Mouse (Mus musculus) cerebellum, postnatal 36 days (tissue): ENCODE data around the gene Fbxl13.
A peak's percentile ranks its signal among the peaks of the same experiment; 100 is the strongest.

Experiments
- DNase-seq, 2 experiments: peaks; one replicate each; pipeline ENCODE4 v3.0.0; 2021 to 2022; ENCODE audit warnings: mixed read lengths in 2 of 2

The Fbxl13 gene

DNA sequence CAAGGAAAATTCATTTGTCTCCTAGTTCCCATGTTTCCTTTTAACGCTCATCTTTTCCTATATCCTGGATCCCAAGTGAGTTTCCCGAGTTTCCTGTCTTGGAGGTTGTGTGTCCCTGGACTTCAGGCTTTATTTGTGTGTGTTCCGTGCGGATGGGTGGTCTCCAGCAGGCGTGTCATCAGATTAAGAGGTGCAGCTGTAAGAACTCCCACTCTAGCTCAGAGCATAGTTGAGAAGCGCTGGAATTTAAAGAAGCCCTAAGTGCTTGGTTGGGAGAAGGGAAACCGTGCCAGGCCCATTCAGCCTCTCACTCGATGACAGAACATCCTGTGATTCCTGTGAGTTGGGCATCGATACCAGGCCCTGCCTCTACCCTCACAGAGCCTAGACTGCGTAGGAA is 132.1 kb downstream of the Fbxl13 start:
- DNase-seq = no peak

DNA sequence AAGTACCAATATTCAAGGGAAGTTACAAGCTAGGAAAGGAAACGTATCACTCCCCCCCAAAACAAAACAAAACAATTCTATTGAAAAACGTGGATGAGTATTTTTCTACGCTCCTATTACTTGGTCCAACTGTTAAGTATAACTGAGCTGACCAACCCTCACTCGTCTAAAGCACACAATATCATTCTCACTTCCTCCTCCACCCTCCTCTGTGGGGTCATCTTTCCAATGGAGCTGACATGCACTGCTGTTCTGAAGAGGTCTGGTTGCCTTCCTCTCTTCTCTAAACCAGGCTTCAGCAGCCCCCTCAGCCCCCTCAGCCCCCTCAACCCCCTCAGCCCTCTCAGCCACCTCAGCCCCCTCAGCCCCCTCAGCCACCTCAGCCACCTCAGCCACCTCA is 135.6 kb downstream of the Fbxl13 start:
- no peak for DNase-seq

DNA sequence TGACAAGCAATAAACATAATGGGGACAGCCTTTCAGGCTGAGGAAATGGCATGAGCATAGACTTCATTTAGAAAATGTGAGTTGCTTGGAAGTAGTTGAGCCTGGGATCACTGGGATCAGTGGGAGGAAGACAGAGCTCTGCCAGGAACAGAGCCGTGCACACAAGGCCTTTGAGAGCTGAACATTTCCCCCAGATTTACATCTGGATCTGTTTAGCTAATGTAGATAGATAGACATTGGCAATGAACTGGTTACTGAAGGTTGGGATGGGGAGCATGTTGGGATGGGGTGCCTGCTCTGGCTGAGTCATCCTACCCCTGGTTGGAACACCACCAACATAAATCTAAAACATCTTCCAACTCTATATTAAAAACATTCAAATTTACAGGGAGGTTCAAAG is 138.5 kb downstream of the Fbxl13 start:
- no peak for DNase-seq

DNA sequence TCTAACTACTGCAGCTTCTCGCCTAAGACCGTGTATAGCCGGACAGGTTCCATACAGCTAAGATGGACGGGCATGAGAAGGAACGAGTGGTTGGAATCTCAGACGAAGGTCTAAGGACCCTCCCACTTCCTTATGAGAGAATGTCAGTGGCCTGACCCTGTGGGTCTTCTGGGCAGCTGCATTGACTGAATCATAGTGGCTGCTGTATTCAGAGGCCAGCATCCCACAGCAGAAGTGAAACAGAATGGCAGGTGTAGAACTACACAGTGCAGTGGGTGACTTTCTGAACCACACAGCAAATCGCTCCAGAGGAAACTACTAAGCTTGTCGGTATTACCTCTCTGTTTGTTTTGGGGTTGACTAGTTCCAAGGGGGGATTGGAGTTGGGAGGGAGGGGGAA is 140.3 kb downstream of the Fbxl13 start:
- no peak for DNase-seq

DNA sequence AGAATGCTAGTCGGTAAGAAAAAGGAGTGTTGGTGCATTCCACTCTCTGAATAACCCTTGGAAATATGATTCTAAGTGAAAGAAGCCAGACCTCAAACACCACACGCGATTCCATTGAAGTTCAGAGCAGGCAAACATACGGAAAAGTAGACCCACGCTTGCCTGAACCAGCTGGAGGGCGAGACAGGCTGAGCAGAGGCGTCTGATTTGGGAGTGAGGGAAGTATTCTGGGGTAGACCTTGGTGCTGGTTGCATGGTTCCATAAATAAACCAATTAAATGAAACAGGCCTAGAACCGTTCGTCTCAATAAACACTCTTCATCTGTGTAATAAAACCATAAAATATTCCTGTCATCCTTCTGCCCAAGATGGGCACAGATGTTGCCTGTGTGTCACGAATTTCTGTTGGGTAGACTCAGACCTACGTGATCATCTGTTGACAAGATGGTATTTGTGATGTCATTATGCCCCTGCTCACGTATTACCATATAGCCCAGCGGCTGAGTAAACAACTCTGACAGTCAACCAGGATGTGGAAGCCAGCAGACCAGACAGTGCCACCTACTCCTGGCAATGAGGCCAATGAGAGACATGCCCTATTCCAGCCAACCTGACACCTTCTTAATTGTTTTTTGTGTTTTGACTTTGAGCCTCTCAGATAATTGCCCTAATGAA is 142.4 kb downstream of the Fbxl13 start:
- no peak for DNase-seq

DNA sequence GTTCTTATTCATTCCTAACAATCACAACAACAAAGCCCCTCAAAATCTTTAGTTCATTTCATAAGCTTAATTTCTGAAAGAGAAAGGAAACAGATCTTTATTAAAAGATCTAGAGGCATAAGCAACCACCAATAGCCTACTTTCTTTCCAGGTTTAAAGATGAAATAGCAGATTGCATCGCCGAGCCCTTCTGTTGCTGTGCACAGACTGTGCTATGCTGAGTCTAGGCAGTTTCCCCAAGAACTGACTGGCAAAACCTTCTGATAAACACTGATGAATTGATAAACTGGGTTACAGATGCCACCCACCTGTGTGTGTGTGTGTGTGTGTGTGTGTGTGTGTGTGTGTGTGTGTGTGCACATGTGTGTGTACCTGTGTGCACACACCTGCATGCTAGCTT is 144.5 kb downstream of the Fbxl13 start:
- no peak for DNase-seq

DNA sequence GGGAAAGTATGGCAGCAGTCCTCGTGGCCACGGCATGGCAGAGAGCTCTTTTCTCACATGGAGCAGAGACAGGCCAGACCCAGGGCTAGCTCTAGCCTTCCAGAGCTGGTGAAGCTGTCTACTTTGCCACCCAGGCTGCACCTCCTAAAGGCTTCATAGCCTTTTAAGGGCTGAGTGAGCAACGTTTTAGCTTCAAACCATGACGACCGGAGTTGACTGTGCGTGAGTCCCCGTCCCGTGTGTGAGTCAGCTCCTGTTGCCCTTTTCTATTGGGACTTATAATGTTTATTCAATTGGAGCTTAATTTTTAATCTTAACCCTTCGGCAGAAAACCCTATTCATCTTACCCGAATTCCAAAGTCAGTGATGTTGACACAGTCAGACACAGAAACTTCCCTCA is 145.3 kb downstream of the Fbxl13 start:
- no peak for DNase-seq

DNA sequence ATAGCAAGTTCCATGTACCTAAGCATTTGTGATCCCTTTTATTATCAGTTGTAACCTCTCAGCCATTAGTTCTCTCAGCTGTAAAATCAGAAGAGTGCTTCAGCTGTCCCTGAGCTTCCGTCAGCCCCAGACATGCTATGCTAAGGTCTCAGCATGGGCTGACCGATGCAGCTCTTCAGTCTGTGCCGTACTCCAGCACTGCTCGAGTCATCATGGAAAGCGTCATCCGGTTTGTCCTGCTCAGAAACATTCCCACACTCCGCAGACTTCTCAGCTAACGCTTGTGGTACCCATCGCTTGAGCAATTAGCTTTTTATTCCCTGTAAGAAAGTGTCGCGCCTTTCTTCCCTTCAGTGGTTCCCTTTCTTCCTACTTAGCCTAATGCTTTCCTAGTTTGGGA is 146.5 kb downstream of the Fbxl13 start:
- DNase-seq = no peak

DNA sequence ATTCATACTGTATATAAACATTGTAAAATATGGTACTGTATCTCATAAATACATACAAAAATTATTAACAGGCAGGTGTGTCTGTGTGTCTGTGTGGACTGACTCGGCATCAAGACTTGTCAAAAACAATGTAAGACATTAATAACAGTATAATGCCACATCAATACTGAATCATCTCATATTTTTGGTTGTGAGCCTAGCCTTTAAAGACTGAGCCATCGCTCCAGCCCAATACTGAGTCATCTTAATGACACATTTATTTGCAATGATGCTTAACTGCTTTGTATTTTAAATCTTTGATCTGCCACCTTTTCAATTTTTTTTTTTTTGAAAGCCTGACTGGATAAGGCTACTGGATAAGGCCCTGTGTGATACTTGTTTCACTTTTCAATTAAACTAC is 146.9 kb downstream of the Fbxl13 start:
- DNase-seq = no peak

DNA sequence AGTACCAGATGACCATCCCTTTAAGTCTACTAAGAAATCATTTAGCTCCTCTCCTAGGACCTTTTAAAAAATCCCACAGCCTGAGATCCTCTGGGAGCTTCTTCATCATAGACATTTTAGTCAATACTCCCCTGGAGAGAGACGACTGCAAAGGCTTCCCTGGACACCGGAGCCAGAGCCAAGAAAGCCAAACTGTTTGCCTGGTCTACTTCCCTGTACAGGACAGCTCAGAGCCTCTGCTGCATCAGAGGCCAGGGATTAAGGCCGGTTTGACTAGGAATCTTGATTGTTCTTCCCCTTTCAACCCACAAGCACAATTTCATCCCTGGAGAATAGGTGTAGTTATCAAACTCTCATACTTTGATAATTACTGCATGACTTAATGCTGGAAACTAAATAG is 148.6 kb downstream of the Fbxl13 start:
- DNase-seq = no peak

DNA sequence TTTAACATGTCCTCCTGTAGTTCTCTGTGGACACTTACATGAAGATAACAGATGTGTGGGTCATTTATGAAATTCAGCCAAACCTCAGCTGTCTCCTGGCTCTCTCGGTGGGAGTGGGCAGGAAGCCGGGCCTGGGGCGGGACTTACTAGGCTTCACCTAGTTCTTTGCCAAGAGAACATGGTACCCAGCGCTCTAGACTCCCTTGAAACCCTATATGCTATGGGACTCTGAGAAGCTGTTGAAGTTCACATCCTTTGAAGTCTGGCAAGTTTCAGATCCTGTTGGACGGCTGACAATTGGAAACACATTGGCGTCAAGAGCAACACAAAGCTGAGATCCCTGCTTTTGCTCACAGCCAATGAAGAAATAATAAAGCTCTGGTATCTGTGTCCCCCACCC is 149.1 kb downstream of the Fbxl13 start:
- no peak for DNase-seq

DNA sequence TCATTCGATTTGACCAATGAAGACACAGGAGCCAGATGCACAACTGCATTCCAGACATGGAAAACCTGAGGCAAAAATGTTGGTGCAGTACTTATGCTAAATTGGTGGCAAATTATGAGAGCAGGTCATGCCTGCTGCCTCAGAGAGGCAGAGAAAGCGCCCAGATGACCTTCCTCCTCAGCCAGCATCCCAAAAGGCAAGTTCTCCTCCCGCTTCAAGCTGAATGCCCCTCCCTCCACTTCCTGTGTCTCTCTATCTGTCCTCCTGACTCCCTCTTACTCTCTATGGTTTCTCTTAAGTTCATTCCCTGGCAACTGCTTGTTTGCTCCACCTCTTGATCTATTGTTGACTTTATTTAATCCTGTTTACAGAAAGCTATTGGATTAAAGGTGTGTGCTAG is 150.7 kb downstream of the Fbxl13 start:
- DNase-seq = no peak

DNA sequence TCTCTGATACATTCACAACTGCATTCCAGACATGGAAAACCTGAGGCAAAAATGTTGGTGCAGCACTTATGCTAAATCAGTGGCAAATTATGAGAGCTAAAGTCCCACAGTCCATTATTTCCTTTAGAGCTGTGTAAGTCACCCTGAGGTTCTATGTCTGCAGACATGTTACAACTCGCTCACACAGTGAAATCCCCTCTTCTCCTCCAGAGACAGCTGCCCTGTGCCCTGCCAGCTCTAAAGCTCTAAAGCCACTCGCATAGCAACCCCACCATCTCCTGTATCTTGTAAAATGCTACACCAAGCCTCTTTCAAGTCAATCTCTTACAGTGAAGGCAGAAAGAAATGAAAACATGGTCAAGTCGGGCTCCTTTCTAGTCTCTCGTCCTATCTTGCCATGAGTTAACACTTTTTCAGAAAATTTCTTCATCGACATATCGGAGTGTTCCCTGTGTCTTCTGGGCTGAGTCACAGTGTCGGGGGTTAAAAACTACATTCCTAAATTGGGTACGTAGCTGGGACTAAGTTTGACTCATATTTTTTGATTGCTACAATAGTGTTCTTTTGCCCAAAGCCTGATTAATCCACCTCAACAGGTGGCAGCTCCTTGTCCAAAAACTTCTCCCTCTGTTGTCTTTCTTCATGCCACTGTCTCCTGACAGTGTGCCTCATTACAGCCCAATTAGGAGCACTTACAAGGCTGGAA is 152.0 kb downstream of the Fbxl13 start:
- DNase-seq = no peak

DNA sequence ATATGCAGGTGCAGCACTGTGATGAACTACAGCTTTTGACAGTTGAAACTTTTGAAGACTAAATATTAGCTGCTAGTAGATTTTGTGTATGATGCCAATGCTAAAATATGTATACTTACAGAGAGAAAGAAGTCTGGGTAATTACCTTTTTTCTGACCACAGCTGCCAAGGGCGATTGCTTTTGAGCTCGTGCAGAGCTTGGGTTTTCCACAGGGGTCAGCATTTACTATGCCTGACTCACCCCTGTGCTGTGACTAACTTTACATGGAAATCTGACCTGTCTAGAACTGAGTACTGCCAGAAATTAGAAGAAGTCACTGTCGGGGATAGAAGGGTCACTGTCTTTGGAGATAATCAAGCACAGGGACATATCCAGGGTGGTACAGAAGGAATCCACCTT is 153.2 kb downstream of the Fbxl13 start:
- DNase-seq = no peak

DNA sequence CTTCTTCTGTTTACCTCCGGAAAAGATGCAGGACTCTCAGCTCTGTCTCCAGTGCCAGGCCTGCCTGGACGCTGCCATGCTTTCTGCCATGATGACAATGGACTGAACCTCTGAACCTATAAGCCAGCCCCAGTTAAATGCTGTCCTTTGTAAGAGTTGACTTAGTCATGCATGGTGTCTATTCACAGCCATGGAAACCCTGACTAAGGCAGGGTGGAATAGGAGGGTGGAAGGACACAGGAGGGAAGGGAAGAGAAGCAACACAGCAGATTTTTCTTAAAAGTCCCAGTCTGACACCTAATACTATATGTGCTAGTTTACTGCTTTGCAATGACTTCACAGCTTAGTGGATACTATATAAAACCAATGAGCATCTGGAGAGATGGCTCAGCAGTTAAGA is 154.0 kb downstream of the Fbxl13 start:
- no peak for DNase-seq

DNA sequence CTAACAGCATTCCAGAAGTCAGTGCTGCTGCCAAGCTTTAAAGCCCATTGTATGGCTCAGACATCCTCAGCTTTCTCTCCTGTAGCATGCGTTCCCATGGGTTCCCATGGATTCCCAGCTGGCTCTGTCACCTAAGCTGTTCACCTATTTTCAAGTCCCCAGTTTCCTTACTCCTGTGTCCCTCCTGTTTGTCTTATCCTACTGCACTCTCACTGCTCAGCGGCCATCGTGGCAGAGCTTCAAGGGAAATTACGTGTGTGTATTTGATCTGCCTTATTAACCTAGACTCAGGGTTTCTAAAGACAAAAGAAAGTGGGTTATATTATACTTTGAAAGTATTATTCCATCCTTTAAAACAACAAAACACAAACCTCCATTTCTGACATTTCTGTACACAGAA is 156.3 kb downstream of the Fbxl13 start:
- DNase-seq = no peak

DNA sequence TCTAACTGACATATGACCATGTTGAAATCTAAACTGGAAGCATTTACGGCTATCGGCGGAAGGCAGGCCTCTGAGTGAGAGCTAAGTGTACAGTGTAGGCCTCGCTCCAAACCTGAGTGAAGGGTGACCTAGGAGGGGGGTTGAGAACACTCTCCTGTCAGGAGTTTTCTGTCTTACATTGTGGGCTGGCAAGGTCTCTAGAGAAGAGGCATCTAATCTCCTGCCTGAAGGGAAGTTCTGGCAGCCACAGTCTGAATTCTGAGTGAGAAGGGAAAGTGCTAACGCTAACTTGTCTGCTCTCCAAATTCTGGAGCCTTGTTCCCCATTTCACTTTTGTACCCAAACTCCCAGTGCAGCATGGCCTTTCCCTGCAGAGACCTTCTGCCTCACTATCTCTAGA is 156.9 kb downstream of the Fbxl13 start:
- peak in 1 of 2 experiments; percentile 12 for DNase-seq

DNA sequence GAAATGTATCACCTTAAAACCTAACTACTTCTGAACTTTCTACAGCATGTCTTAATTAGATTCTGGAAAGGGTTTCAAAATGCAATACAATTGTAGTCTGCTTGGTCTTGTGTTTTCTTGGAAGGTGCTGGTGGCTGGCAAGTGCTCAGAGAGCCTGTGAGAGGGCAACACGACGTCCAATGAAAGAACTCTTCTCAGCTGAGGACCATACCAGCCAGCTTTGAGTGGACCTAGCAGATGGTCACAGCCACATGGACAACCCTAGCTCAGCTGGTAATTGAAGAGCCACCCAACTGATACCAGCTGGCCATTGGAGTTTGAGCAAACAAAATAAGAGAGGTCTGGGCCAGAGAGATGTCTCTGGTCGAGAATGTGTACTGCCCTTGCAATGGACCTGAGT is 157.7 kb downstream of the Fbxl13 start:
- DNase-seq = peak; percentile 73

DNA sequence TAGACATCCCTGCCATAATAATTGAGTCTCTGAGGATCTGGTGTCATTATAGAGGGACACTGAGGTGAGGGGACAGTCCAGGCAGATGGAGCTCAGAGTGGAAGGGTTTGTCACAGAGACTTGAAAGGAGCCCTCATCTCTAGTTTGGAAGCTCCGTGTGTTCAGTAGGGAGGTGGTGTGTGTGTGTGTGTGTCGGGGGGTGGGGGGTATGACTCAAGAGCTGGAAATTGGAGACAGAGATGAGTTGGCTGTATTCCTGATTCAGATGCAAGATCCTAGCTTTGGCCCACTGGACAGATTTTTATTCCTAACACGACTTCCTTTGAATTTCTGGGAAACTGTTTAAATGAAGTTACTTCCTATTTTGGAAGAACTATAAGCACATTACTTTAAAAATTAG is 158.1 kb downstream of the Fbxl13 start:
- no peak for DNase-seq

DNA sequence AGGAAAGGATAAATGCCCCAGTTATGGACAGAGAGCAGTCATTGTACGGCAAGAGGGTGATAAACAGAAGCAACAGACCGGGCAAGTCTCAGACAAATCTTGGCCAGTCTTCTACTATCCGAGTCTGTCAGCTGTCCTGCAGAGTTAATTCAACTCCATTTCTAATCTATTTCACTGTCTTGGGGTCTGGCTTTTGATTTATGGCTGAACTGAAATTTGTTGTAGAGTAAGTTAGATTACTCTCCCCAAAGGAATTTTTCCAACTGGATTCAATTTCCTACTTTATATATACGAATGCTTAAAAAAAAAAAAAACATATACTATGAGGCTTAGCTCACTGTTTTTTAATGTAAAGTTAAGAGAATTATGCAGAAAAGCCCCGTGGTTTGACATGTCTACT is 158.6 kb downstream of the Fbxl13 start:
- no peak for DNase-seq

DNA sequence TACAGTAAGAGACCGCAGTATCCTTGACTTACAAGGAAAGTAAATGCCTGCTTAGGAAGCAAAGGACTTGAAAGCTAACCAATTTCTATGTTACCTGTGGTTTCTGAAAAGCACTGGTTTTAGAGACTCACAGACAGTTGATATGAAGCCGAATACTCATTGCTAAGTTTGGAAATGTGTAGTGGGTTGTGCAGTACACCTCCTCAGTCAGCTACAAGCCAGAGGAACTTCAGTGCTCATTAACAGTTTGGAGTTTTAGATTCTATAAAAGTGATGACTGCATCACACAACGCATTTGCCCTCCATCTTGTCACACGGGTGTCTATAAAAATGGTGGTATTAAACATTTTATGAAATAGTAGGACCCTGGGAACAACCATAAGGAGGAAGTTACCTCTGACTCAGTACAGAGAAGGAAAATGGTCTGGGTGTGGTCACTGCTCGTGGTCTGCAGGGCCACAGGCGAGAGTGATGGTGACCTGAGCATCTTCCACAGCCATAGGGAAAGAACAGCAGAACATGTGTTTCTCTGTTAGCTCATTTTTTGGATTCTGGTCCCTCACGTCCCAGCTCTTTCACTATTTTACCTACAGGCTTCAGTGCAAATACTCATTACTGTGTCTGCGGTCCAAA is 160.1 kb downstream of the Fbxl13 start:
- no peak for DNase-seq

DNA sequence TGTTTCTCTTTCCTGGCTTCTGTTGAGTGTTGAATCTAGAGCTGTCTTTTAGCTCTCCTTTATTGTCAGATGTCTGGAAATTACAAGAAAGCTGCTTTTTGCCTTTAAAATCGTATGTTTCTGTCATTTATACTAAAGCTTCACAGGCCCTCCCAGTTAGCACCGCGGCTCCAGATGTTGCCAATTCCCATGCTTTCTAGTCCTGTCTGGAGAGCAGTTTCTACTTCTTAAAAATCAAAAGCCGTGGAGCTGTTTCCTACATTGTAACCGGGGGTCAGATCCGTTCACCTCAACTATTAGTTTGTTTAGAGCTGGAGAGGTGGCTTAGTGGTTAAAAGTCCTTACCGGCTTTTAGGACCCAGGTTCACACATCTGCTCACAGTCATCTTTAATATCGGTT is 162.2 kb downstream of the Fbxl13 start:
- no peak for DNase-seq

DNA sequence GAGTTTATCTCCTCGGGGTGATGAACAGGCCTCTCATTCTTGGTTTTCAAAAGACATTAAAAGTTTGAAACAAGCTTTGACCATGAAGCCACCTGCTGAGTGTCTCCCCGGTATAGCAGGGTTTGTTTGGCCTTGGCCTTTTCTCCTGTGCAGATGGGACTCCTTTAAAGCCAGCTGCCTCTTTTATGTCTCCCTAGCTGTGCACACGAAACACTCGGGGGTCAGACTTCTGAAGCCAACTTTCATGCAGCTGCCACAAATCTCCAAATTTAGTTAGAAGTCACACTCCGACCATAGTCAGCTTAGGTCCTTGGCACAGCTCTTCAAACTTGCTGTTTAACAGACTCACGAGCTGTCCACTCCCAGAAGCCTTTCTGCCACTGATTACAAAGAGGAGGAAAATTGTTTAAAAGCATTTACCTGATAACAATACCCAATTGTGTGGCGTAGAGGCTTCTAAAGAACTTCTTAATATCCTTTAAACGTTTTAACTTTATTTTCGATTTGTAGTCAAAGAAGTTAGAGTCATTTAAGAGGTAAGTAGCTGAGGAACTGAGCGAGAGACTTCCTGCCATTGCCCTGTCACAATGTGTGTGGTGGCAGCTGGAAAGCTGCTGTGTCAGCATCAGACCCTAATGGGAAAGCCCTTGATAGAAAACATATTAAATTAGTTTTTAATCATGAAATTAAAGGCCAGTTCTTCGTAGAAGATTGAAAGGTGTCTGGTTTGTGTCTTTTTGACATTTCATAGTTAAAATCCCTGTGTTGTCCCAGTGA is 162.8 kb downstream of the Fbxl13 start:
- no peak for DNase-seq

DNA sequence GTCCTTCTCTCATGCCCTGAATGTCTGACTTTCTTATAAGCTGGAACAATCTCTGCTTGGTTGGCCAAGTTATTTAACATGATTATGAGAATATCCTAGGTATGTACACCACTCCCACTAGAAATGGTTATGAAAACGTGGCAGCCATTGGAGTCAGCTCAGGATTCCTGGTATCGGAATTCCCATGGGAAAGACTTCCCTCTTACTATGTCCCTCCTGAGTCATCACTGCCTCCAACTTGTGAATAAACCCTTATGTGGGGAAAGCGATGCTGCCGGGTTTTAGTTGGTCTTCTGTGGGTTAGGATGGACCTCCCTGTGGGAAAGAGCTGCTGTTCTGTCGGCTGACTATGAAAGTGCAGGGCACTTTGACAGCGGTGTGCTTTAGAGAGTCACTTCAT is 163.9 kb downstream of the Fbxl13 start:
- DNase-seq = no peak
